Mouse (Mus musculus) testis, postnatal 14 days (tissue): ENCODE data around the gene A930017K11Rik.

Source experiments
- DNase-seq: peaks from one replicate; pipeline ENCODE4 v3.0.0; 2021; ENCODE audit warnings: low spot score

A930017K11Rik gene

GRCm38 (mm10) chr17:25925348-25925747 lies 27.0 kb downstream of the A930017K11Rik start:
- no peak for DNase-seq

GRCm38 (mm10) chr17:25922120-25922519 lies 30.2 kb downstream of the A930017K11Rik start:
- DNase-seq: no peak

- DNase-seq: peak; percentile 100
Observed at GRCm38 (mm10) chr17:25919786-25920642, 32.4 kb downstream of the A930017K11Rik start.

- DNase-seq: peak; percentile 77
Observed at GRCm38 (mm10) chr17:25919144-25919785, 33.1 kb downstream of the A930017K11Rik start, which contains the start of gene Rab40c. Gene Rab40c (minus strand): TSS chr17:25919727.

- DNase-seq: no peak
Observed at GRCm38 (mm10) chr17:25918037-25918750, 34.2 kb downstream of the A930017K11Rik start.

GRCm38 (mm10) chr17:25916931-25917647 lies 35.3 kb downstream of the A930017K11Rik start:
- peak; percentile 50 for DNase-seq

- no peak for DNase-seq
Observed at GRCm38 (mm10) chr17:25914295-25914694, 38.1 kb downstream of the A930017K11Rik start.

GRCm38 (mm10) chr17:25913877-25914275 lies 38.5 kb downstream of the A930017K11Rik start:
- DNase-seq: no peak

- no peak for DNase-seq
Observed at GRCm38 (mm10) chr17:25913186-25913876, 39.0 kb downstream of the A930017K11Rik start.

GRCm38 (mm10) chr17:25911816-25912215 lies 40.5 kb downstream of the A930017K11Rik start:
- DNase-seq: no peak

GRCm38 (mm10) chr17:25907640-25908039 lies 44.7 kb downstream of the A930017K11Rik start:
- no peak for DNase-seq

GRCm38 (mm10) chr17:25903061-25903460 lies 49.3 kb downstream of the A930017K11Rik start:
- DNase-seq: no peak

- no peak for DNase-seq
Observed at GRCm38 (mm10) chr17:25900193-25900592, 52.2 kb downstream of the A930017K11Rik start.
